ENCODE assay signal across 11 mouse cellular contexts in the genomic region with DNA sequence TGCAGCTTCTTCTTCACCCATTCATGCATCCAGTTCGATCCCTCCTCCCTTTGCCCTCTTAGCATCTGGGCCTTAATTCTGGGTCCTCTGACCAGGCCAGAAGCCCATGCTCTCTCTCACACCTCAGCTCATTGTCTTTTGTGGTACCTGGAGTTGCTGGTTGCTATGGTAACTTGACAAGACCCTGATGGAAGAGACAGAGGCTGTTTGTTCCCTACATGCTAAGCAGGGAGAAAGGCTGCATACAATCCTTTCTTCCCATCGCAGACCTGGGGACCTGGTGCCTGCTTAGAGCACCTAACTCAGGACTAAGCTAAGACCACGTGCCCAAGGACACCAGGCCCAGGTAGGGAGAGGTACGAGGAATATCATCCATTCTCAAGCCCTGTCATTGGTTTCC.
"Had no signal": no experiment of that assay in that cellular context is flagged by ENCODE, and none has a peak within 500 bp of the region (broad histone marks: within the 10 kb centered on the region; RNA-seq: fewer than 3 reads in every experiment).

No protein-coding gene starts in this region.

- H3K27me3 ChIP-seq: limb, embryonic 12.5 days; liver, embryonic 13.5 days; lung, embryonic 15.5 days had no signal

- H3K9me3 ChIP-seq: limb, embryonic 12.5 days; liver, embryonic 13.5 days; lung, embryonic 15.5 days had no signal

- H3K4me3 ChIP-seq: limb, embryonic 12.5 days; liver, embryonic 13.5 days; lung, embryonic 15.5 days had no signal

- ATAC-seq: liver, postnatal 0 days had no signal

- DNase-seq: kidney, adult 8-10 months; kidney, postnatal 25 days; layer of hippocampus, adult 9-11 months; liver; liver, embryonic 13.5 days; liver, postnatal 0 days; right cerebral cortex, adult 18-20 months; right cerebral cortex, postnatal 25 days; thymus, postnatal 4 days had no signal

- H3K4me1 ChIP-seq: limb, embryonic 12.5 days; liver, embryonic 13.5 days; lung, embryonic 15.5 days had no signal

- H3K36me3 ChIP-seq: liver, embryonic 13.5 days; lung, embryonic 15.5 days had no signal

- H3K4me2 ChIP-seq: limb, embryonic 12.5 days; liver, embryonic 13.5 days; lung, embryonic 15.5 days had no signal

- H3K9ac ChIP-seq: limb, embryonic 12.5 days; liver, embryonic 13.5 days; liver, postnatal 0 days; lung, embryonic 15.5 days had no signal

- H3K27ac ChIP-seq: limb, embryonic 12.5 days; liver, embryonic 13.5 days; lung, embryonic 15.5 days had no signal
